Mouse (Mus musculus) limb, embryonic 12.5 days (tissue): ENCODE data around the gene Tcea3. TPM values are rescaled to one million over a fixed set of nuclear protein-coding genes. Genes with fewer than 3 reads are reported as not detected.
A peak's percentile ranks its signal among the peaks of the same experiment; 100 is the strongest.

Experiments used
- ATAC-seq: fragments of 200-750 bp; cut with Nextera tagmentation; 2 replicates; pipeline ENCODE4 v1.8.0; 2017; ENCODE audit warnings: low read depth, moderate TSS enrichment; ENCODE audit not compliant: insufficient number of reproducible peaks, insufficient read depth, low FRiP score, low TSS enrichment
- H3K27ac ChIP-seq: fragments of 300-500 bp; sonication (generic); 2 replicates; pipeline ENCODE4 v1.5.1; 2016; ENCODE audit warnings: mild to moderate bottlenecking, moderate library complexity
- H3K27me3 ChIP-seq: fragments of 300-500 bp; sonication (generic); 2 replicates; pipeline ENCODE4 v1.6.1; 2016; ENCODE audit warnings: mild to moderate bottlenecking, moderate library complexity
- H3K36me3 ChIP-seq: fragments of 300-500 bp; sonication (generic); 2 replicates; pipeline ENCODE4 v1.6.1; 2016; ENCODE audit warnings: mild to moderate bottlenecking, moderate library complexity
- H3K4me1 ChIP-seq: fragments of 300-500 bp; sonication (generic); replicated peaks from 2 replicates; pipeline ENCODE4 v1.6.1; 2016
- H3K4me2 ChIP-seq: fragments of 300-500 bp; sonication (generic); 2 replicates; pipeline ENCODE4 v1.6.1; 2016; ENCODE audit warnings: mild to moderate bottlenecking, moderate library complexity
- H3K4me3 ChIP-seq: fragments of 300-500 bp; sonication (generic); replicated peaks from 2 replicates; pipeline ENCODE4 v1.5.1; 2016; ENCODE audit warnings: mild to moderate bottlenecking
- H3K9ac ChIP-seq: fragments of 300-500 bp; sonication (generic); replicated peaks from 2 replicates; pipeline ENCODE4 v1.6.1; 2016; ENCODE audit warnings: mild to moderate bottlenecking, moderate library complexity
- H3K9me3 ChIP-seq: fragments of 300-500 bp; sonication (generic); 2 replicates; pipeline ENCODE4 v1.6.1; 2016; ENCODE audit warnings: mild to moderate bottlenecking, moderate library complexity
- WGBS: fragments of 180-500 bp; shearing (Covaris S2); methylation state at CpG from one replicate; pipeline ENCODE4 v1.1.7; 2016; 5-methylcytosine and 5-hydroxymethylcytosine counted together
- polyA plus RNA-seq: library from polyadenylated mRNA; unstranded; fragments of >200 nt; fragmentation: Nextera tagmentation; extraction: Ambion mirVana; gene quantifications from 2 replicates; pipeline ENCODE4 v1.2.1, GENCODE M21; 2016

Gene Tcea3
- polyA plus RNA-seq, 1 experiment from 2014 or later = 5.0 TPM

DNA sequence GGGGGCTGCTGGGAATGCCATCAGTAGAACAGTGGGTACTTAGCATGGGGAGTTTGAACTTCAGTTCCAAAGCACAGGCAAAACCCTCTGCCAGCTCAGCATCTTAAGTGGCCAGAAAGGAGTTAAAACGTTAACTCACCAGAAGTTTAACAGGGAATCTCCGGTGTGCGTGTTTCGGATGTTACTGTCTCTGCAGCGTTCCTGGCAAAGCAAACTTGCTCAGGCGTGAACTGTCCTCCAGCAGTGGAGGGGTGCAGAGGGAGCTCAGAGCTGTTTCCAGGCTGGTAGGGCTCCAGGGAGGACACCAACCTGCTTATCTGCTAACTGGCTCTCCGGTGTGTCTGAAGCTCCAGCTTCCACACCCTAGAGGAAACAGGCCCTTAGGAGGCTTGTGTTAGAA lies 48.4 kb downstream of the Tcea3 start:
- H3K27me3 ChIP-seq = peaks cover 1% of the 10 kb centered on the region
- no peak for ATAC-seq
- H3K9ac ChIP-seq = no peak overlapping the region
- no peak overlapping the region for H3K27ac ChIP-seq
- H3K9me3 ChIP-seq = no peaks in the 10 kb centered on the region
- WGBS = 78% methylated on average over 7 of the region's 7 CpGs
- H3K4me1 ChIP-seq = no peaks in the 10 kb centered on the region
- H3K4me2 ChIP-seq = no peak overlapping the region
- peaks cover 45% of the 10 kb centered on the region for H3K36me3 ChIP-seq
- no peak overlapping the region for H3K4me3 ChIP-seq

DNA sequence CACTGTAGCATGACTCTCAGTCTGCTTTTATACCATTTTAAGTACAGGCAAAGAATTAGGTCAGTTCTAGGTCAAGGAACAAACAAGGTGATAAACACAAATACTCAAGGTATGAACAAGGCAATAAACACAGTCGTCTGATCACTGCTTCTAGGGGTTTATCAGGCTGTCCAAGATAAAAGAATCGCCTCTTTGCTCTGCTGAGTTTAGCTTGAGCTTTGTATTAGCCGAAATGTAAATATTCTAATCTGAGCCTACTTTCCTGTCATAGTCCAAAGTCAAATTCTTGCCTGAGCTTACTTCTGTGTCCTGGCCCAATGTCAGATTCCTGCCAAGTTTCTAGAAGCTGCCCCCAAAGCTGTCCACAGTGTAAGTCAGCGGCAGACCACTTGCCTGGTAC lies 54.9 kb downstream of the Tcea3 start:
- no peaks in the 10 kb centered on the region for H3K9me3 ChIP-seq
- no peaks in the 10 kb centered on the region for H3K36me3 ChIP-seq
- 0 out of 2 replicates have a peak, but pooled peaks cover 4% of the 10 kb centered on the region for H3K4me1 ChIP-seq
- WGBS = 65% methylated on average over 4 of the region's 4 CpGs
- H3K4me3 ChIP-seq = no peak overlapping the region
- H3K27me3 ChIP-seq = no peaks in the 10 kb centered on the region
- no peak overlapping the region for H3K9ac ChIP-seq
- ATAC-seq = no peak
- no peak overlapping the region for H3K4me2 ChIP-seq
- H3K27ac ChIP-seq = no peak overlapping the region

DNA sequence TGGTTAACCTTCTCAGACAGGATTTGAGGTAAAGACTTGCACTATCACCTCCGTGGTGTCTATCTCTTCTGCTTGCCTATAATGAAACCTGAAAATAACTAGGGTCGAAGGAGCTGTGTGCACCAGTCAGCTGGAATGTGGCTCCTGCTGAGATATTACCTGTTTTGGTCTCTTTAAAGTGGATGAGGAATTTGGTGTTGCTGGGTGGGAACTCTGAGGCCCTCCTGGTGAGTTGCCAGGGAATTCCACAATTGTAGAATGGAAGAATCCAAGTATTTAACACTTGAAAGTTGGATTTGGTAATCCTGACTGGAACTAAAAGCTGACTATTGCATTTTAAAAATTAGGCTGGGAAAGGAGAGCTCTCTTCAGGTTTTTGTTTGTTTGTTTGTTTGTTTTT lies 56.7 kb downstream of the Tcea3 start:
- Histone ChIP-seq H3K4me2 (no peak overlapping the region), H3K9me3 (no peaks in the 10 kb centered on the region), H3K4me3 (no peak overlapping the region), H3K36me3 (no peaks in the 10 kb centered on the region), H3K4me1 (peaks cover 5% of the 10 kb centered on the region; the same call in 1 of the 2 replicates), H3K27ac (no peak overlapping the region), H3K27me3 (no peaks in the 10 kb centered on the region), H3K9ac (no peak overlapping the region)
- WGBS = 32% methylated on average over 2 of the region's 2 CpGs
- no peak for ATAC-seq

DNA sequence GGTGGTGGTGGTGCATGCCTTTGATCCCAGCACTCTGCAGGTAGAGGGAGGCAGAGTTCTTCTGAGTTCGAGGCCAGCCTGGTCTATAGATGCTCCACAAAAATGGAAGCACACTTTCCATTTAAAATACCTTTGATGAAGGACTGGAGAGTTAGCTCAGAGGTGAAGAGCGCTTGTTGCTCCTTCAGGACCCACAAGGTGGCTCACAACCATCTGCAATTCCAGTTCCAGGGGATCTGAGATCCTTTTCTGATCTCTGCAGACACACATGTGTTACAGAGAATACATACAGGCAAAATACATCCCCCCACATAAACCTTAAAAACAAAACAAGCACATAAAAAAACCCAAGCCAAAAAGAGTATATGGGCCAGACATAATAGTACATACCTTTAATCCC lies 60.8 kb downstream of the Tcea3 start:
- Histone ChIP-seq H3K9ac (no peak overlapping the region), H3K36me3 (no peaks in the 10 kb centered on the region), H3K9me3 (no peaks in the 10 kb centered on the region), H3K4me1 (peaks cover 20% of the 10 kb centered on the region), H3K27me3 (no peaks in the 10 kb centered on the region), H3K4me3 (no peak overlapping the region), H3K4me2 (no peak overlapping the region), H3K27ac (no peak overlapping the region)
- WGBS = 66% methylated on average over 2 of the region's 2 CpGs
- no peak for ATAC-seq

DNA sequence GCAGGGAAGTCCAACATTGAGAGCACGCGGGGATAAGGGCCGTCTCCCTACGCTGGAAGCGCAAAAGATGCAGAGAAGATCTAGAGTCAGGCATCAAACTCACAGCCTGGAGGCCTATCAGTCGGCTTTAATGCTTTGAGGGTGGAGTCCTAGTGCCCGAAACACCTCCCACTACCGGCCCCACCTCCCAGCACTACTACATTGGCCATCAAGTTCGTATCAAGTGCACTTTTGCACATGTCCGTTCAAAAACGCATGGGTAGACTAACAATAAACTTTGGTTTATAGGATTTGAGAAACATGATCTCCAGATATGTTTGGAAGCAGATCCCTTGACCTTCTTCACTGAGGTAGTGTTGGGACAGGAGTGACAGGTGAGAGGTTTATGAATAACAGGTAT lies 62.3 kb downstream of the Tcea3 start:
- Histone ChIP-seq H3K4me1 (peaks cover 29% of the 10 kb centered on the region), H3K9ac (no peak overlapping the region), H3K4me3 (peak overlapping the region; percentile 100), H3K4me2 (peak overlapping the region; percentile 70), H3K27me3 (no peaks in the 10 kb centered on the region), H3K36me3 (no peaks in the 10 kb centered on the region), H3K9me3 (no peaks in the 10 kb centered on the region), H3K27ac (peak overlapping the region; percentile 95)
- no peak for ATAC-seq
- WGBS = 2% methylated on average over 11 of the region's 11 CpGs

- WGBS = under 1% methylated on average over 58 of the region's 65 CpGs
- H3K36me3 ChIP-seq = no peaks in the 10 kb centered on the region
- peak within 1 kb of the TSS; percentile 76 for H3K4me2 ChIP-seq
- H3K9ac ChIP-seq = peak within 1 kb of the TSS; percentile 100
- H3K27ac ChIP-seq = peak within 1 kb of the TSS; percentile 100
- peak; percentile 100 for ATAC-seq
- H3K4me1 ChIP-seq = peaks cover 34% of the 10 kb centered on the region
- H3K27me3 ChIP-seq = no peaks in the 10 kb centered on the region
- peak within 1 kb of the TSS; percentile 100 for H3K4me3 ChIP-seq
- H3K9me3 ChIP-seq = no peaks in the 10 kb centered on the region
These were observed 62.9 kb downstream of the Tcea3 start, which contains the start of gene Hnrnpr for GRCm38 (mm10) chr4:136310229-136311041. Gene Hnrnpr (plus strand): TSS chr4:136310942.

DNA sequence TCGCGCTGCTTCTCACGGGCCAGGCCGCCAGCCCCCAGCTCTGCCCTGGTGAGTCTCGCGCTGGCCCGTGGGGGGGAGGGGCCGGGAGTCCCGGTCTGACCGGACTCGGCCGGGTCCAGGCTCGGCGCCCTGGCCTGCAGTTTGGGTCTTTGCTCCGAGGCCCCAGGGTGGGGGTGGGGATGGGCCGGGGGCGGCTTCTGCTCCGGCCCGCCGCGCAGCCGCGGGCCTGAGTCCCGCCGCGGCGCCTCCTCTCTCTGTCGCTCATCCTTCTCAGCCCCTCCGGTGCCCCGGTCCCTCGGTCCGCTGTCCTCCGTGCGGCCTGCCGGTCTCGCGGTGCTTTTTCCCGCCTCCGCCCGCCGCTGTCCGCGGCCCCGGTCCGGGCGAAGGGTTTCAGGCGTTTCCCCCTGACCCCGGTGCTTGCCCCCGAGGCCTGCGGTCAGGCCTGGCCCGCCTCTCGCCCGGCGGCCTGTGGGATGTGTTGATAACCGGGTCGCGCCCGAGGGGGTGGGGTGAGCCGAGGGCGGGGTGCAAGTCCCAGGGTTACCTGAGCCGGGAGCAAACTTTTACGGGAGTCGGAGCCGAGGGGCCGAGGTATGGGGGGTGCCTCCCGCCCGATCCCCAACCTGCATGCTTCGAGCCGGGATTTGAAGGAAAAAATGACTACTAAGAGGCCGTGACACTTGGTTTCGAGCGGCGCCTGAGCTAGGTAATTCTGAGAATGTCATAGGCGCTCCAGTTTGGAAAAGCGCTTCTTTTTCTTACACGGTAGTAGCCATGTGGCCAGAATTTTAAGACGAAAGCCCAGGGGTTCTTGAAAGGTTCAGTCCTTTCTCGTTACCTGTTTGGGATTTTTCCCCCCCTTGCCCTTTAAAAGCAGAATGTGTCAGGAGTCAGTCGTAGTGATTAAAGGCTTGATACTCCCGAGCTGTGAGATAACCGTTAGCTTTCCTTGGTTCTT lies 63.8 kb downstream of the Tcea3 start:
- peak overlapping the region; percentile 100 for H3K27ac ChIP-seq
- H3K4me1 ChIP-seq = peaks cover 34% of the 10 kb centered on the region
- no peaks in the 10 kb centered on the region for H3K9me3 ChIP-seq
- peaks cover 2% of the 10 kb centered on the region for H3K36me3 ChIP-seq
- ATAC-seq = no peak
- under 1% methylated on average over 69 of the region's 81 CpGs for WGBS
- H3K9ac ChIP-seq = peak overlapping the region; percentile 100
- peak overlapping the region; percentile 76 for H3K4me2 ChIP-seq
- no peaks in the 10 kb centered on the region for H3K27me3 ChIP-seq
- H3K4me3 ChIP-seq = peak overlapping the region; percentile 100

GRCm38 (mm10) chr4:136312616-136313015 lies 65.1 kb downstream of the Tcea3 start:
- Histone ChIP-seq H3K36me3 (peaks cover 15% of the 10 kb centered on the region), H3K9me3 (no peaks in the 10 kb centered on the region), H3K27me3 (no peaks in the 10 kb centered on the region), H3K4me1 (peaks cover 34% of the 10 kb centered on the region), H3K9ac (peak overlapping the region; percentile 42), H3K27ac (no peak overlapping the region), H3K4me2 (peak overlapping the region; percentile 76), H3K4me3 (peak overlapping the region; percentile 100)
- 18% methylated on average over 4 of the region's 4 CpGs for WGBS
- ATAC-seq = no peak

- Histone ChIP-seq H3K9me3 (no peaks in the 10 kb centered on the region), H3K4me2 (no peak overlapping the region), H3K27me3 (no peaks in the 10 kb centered on the region), H3K36me3 (peaks cover 63% of the 10 kb centered on the region), H3K4me1 (peaks cover 22% of the 10 kb centered on the region), H3K27ac (no peak overlapping the region), H3K9ac (no peak overlapping the region), H3K4me3 (no peak overlapping the region)
- ATAC-seq = no peak
- WGBS = 91% methylated on average over 4 of the region's 4 CpGs
These were observed 70.1 kb downstream of the Tcea3 start for GRCm38 (mm10) chr4:136317667-136318066.

DNA sequence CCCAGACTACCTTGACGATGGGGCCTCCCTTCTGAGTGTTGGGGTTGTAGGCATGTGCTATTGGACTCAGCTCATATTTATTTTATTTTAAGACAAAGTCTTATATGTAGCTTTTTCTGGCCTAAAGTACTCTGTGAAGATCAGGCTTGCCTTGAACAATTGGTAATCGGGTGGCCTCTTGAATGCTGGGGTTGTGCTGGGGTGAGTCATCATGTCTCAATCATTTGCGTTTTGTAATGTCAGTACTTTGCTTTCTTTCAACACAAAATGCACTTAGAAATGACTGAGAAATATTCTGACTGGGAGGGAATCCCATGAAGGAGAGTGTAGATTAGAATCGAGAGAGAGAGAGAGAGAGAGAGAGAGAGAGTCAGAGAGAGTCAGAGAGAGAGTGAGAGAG lies 72.5 kb downstream of the Tcea3 start:
- 91% methylated on average over 4 of the region's 4 CpGs for WGBS
- no peak overlapping the region for H3K4me2 ChIP-seq
- ATAC-seq = no peak

DNA sequence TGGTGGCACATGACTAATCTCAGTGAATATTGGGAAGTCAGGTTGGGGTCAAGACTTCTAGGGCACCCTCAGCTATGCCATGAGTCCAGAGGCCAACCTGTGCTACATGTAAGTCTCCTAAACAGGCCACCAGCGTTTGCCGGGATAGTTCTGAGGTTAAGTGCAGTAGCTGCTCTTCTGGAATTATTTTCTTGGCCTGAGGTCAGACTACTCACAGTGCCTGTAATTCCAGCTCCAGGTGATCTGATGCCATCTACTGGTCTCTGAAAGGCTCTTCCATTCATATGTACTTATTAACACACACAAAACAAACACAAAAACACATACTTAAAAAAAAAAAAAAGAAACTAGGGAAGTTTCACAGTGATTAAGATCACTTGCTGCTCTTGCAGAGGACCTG lies 76.7 kb downstream of the Tcea3 start:
- 60% methylated on average over 2 of the region's 2 CpGs for WGBS
- Histone ChIP-seq H3K4me3 (no peak overlapping the region), H3K36me3 (peaks cover 78% of the 10 kb centered on the region), H3K4me1 (no peaks in the 10 kb centered on the region), H3K27ac (no peak overlapping the region), H3K9me3 (no peaks in the 10 kb centered on the region), H3K27me3 (no peaks in the 10 kb centered on the region), H3K9ac (no peak overlapping the region), H3K4me2 (no peak overlapping the region)
- ATAC-seq = no peak

More for the DNA sequence above, 72.5 kb downstream of the Tcea3 start:
- no peak overlapping the region for H3K27ac ChIP-seq
- no peak overlapping the region for H3K4me3 ChIP-seq
- H3K9me3 ChIP-seq = no peaks in the 10 kb centered on the region
- no peaks in the 10 kb centered on the region for H3K27me3 ChIP-seq
- no peak overlapping the region for H3K9ac ChIP-seq
- H3K36me3 ChIP-seq = peaks cover 82% of the 10 kb centered on the region
- peaks cover 2% of the 10 kb centered on the region; the same call in 1 of the 2 replicates for H3K4me1 ChIP-seq
